Mouse (Mus musculus): ENCODE measurements at regions not wholly inside any gene's neighbourhood (a gene's known extent, or its start where the extent isn't known, plus 50 kb on each side); places are given as distances from the start of the nearest gene placed in this dataset.

DNA sequence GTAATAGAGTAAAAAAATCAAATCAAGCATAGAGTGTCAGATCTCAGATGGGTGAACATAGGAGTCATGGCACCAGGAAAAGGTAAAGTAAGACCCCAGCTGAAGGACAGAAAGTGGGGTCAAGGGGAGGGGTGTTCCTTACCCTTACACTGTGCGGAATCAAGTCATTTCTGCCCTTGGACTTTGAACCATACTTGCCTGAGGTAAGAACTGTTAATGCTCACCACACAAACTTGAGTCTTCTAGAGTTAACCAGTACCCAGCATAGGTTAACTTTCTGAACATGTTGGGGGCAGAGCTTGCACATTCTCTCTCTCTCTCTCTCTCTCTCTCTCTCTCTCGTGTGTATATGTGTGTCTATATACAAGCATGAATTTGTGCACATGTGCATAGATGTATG, 83.7 kb upstream of the Dapk1 start:
- Histone ChIP-seq H3K4me2 (ENCODE audit: low read depth) (no peak overlapping the region), H3K4me3 (no peak overlapping the region), H3K36me3 (ENCODE audit: control insufficient read depth, insufficient read depth) (no peaks in the 10 kb centered on the region), H3K27me3 (ENCODE audit: control insufficient read depth, insufficient read depth, insufficient read length) (peaks cover 11% of the 10 kb centered on the region), H3ac (ENCODE audit: control insufficient read depth, insufficient read length) (no peak overlapping the region), H3K79me2 (ENCODE audit: control insufficient read depth, insufficient read depth) (no peaks in the 10 kb centered on the region)
- TF ChIP-seq E2F4 (IDR thresholded peaks at IDR 0.05; ENCODE audit: insufficient read depth) (no peak), MAX (IDR thresholded peaks at IDR 0.05; ENCODE audit: low read depth) (no peak), USF1 (IDR thresholded peaks at IDR 0.05; ENCODE audit: low read depth) (no peak)

DNA sequence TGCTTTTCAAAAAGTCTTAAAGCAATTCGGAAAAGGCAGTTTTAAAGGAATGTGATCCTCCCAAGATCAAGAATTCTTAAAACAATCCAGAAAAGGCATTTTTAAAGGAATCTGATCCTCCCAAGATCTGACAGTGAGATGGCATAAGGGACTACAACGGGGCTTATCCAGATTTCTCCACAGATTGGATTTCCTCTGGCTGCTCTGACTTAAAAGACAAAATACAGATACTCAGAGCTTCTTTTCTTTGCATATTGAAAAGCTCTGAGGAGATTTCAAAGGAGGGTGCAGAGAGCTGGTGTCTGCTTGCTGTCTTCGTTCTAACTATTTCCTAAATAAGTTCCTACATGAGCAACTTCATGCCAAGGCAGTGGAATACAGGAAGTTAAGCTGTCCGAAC, 82.0 kb upstream of the Dapk1 start:
- Histone ChIP-seq H3K36me3 (ENCODE audit: control insufficient read depth, insufficient read depth) (no peaks in the 10 kb centered on the region), H3K79me2 (ENCODE audit: control insufficient read depth, insufficient read depth) (no peaks in the 10 kb centered on the region)
- TF ChIP-seq MAX (IDR thresholded peaks at IDR 0.05; ENCODE audit: low read depth) (no peak), CEBPB (IDR thresholded peaks at IDR 0.05; ENCODE audit: insufficient read depth, poor library complexity, severe bottlenecking) (no peak), TCF3 (IDR thresholded peaks at IDR 0.05; ENCODE audit: insufficient read length, low read depth) (no peak), POLR2AphosphoS2 (IDR thresholded peaks at IDR 0.05; ENCODE audit: insufficient read length, low read depth) (no peak), MYOG (IDR thresholded peaks at IDR 0.05; ENCODE audit: control insufficient read depth in 1 of 3, insufficient read depth in 1 of 3, insufficient read length in 2 of 3, low read depth in 2 of 3) (no peak), USF1 (IDR thresholded peaks at IDR 0.05; ENCODE audit: low read depth) (no peak), TCF12 (IDR thresholded peaks at IDR 0.05; ENCODE audit: insufficient read depth, poor library complexity, severe bottlenecking) (no peak), REST (IDR thresholded peaks at IDR 0.05; ENCODE audit: insufficient read depth, insufficient read length) (no peak), SRF (IDR thresholded peaks at IDR 0.05; ENCODE audit: control insufficient read depth, insufficient read length, low read depth) (no peak)

DNA sequence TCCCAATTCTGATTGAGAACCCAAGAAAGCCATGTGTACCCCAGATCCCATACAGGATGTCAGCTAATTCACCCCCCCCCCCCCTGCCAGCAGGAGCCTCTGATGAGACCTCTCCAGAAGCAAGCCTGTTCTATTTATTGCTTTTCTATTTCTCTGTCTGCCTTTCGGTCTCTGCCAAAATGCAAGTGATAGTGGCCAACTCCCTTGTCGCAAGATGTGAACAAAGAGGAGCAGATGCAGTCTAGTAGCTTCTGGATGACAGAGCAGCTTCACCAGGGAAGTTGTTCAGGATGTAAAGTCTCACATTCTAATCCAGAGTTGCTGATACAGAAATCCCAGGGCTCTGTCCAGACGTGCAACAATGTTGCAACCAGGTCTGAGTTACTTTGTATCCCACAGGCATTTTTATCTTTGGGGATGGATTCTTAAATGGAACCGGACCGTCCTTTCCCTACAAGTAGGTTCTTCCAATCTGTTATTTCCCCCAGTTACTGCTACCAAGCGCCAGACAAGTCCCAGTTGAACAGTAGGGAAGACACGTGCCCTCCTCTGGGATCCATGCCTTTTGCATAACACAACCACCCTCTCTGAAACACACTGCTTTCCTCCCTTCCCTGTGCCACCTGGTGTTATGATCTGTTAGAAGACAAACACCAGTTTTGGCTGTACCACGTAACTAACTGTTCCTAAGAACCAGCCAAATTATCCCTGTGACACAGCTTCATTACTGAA, 78.9 kb upstream of the Dapk1 start:
- Histone ChIP-seq H3K27me3 (ENCODE audit: control insufficient read depth, insufficient read depth, insufficient read length) (no peaks in the 10 kb centered on the region), H3K36me3 (ENCODE audit: control insufficient read depth, insufficient read depth) (no peaks in the 10 kb centered on the region), H3K4me3 (no peak overlapping the region), H3ac (ENCODE audit: control insufficient read depth, insufficient read length) (no peak overlapping the region), H3K79me2 (ENCODE audit: control insufficient read depth, insufficient read depth) (no peaks in the 10 kb centered on the region), H3K4me2 (ENCODE audit: low read depth) (no peak overlapping the region)
- TF ChIP-seq CEBPB (IDR thresholded peaks at IDR 0.05; ENCODE audit: insufficient read depth, poor library complexity, severe bottlenecking) (no peak), POLR2AphosphoS2 (IDR thresholded peaks at IDR 0.05; ENCODE audit: insufficient read length, low read depth) (no peak), USF1 (IDR thresholded peaks at IDR 0.05; ENCODE audit: low read depth) (no peak), POLR2A (IDR thresholded peaks at IDR 0.05; ENCODE audit: insufficient read length, low read depth) (no peak), TCF12 (IDR thresholded peaks at IDR 0.05; ENCODE audit: insufficient read depth, poor library complexity, severe bottlenecking) (no peak), SRF (IDR thresholded peaks at IDR 0.05; ENCODE audit: control insufficient read depth, insufficient read length, low read depth) (no peak), MYOG (IDR thresholded peaks at IDR 0.05; ENCODE audit: control insufficient read depth in 1 of 3, insufficient read depth in 1 of 3, insufficient read length in 2 of 3, low read depth in 2 of 3) (no peak), REST (IDR thresholded peaks at IDR 0.05; ENCODE audit: insufficient read depth, insufficient read length) (no peak), MYOD1 (IDR thresholded peaks at IDR 0.05; ENCODE audit: control insufficient read depth in 1 of 3, insufficient read length in 2 of 3, low read depth in 2 of 3) (no peak), TCF3 (IDR thresholded peaks at IDR 0.05; ENCODE audit: insufficient read length, low read depth) (no peak), MAX (IDR thresholded peaks at IDR 0.05; ENCODE audit: low read depth) (no peak), E2F4 (IDR thresholded peaks at IDR 0.05; ENCODE audit: insufficient read depth) (no peak)

More for the DNA sequence above, 82.0 kb upstream of the Dapk1 start:
- Histone ChIP-seq H3K4me2 (ENCODE audit: low read depth) (no peak overlapping the region), H3K27me3 (ENCODE audit: control insufficient read depth, insufficient read depth, insufficient read length) (peaks cover 2% of the 10 kb centered on the region), H3ac (ENCODE audit: control insufficient read depth, insufficient read length) (no peak overlapping the region), H3K4me3 (no peak overlapping the region)

DNA sequence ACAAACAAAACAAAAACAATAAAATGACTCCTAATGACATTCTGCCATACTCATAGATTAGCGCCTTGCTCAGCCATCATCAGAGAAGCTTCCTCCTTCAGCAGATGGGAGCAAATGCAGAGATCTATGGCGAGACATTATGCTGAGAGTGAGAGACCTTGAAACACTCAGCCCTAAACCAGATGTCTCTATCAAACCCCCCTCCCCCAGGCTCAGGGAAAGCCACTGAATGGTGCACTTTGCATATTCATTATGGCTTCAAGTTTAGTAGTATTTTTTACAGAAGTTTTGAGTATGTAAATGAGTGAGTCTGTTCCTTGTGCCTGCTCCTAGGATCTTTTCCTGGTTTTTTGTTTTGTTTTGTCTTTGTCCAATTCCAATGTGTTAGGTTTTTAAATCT, 73.9 kb upstream of the Dapk1 start:
- Histone ChIP-seq H3K27me3 (ENCODE audit: control insufficient read depth, insufficient read depth, insufficient read length) (peaks cover 8% of the 10 kb centered on the region), H3K4me2 (ENCODE audit: low read depth) (no peak overlapping the region), H3K4me3 (no peak overlapping the region), H3K79me2 (ENCODE audit: control insufficient read depth, insufficient read depth) (no peaks in the 10 kb centered on the region), H3K36me3 (ENCODE audit: control insufficient read depth, insufficient read depth) (no peaks in the 10 kb centered on the region), H3ac (ENCODE audit: control insufficient read depth, insufficient read length) (no peak overlapping the region)
- TF ChIP-seq MYOD1 (IDR thresholded peaks at IDR 0.05; ENCODE audit: control insufficient read depth in 1 of 3, insufficient read length in 2 of 3, low read depth in 2 of 3), result no peak
- no peak for TF ChIP-seq TCF3 (IDR thresholded peaks at IDR 0.05; ENCODE audit: insufficient read length, low read depth)
- TF ChIP-seq MAX (IDR thresholded peaks at IDR 0.05; ENCODE audit: low read depth), result no peak
- TF ChIP-seq SRF (IDR thresholded peaks at IDR 0.05; ENCODE audit: control insufficient read depth, insufficient read length, low read depth), result no peak
- TF ChIP-seq CEBPB (IDR thresholded peaks at IDR 0.05; ENCODE audit: insufficient read depth, poor library complexity, severe bottlenecking), result no peak
- TF ChIP-seq REST (IDR thresholded peaks at IDR 0.05; ENCODE audit: insufficient read depth, insufficient read length), result no peak
- TF ChIP-seq POLR2AphosphoS2 (IDR thresholded peaks at IDR 0.05; ENCODE audit: insufficient read length, low read depth), result no peak
- TF ChIP-seq MYOG (IDR thresholded peaks at IDR 0.05; ENCODE audit: control insufficient read depth in 1 of 3, insufficient read depth in 1 of 3, insufficient read length in 2 of 3, low read depth in 2 of 3), result no peak
- TF ChIP-seq TCF12 (IDR thresholded peaks at IDR 0.05; ENCODE audit: insufficient read depth, poor library complexity, severe bottlenecking), result no peak
- no peak for TF ChIP-seq POLR2A (IDR thresholded peaks at IDR 0.05; ENCODE audit: insufficient read length, low read depth)
- no peak for TF ChIP-seq USF1 (IDR thresholded peaks at IDR 0.05; ENCODE audit: low read depth)
- TF ChIP-seq E2F4 (IDR thresholded peaks at IDR 0.05; ENCODE audit: insufficient read depth), result no peak

DNA sequence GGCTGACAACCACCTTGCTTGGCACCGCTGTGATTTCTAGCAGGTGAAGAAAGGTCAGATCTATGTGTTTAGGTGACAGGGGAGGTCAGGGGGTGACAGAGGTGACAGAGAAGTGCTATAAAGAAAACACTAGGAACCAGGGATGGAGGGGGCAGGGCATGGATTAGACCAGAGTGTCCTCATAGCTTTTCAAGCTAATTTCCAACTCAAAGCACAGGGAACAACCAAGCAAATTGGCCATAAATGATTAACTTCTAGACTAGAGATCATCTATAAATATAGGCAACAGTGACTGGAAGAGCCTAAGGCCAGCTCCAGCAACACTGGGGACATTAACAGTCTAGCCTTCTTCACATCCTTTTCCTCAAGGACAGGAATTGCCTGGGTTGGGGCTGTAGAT, 72.9 kb upstream of the Dapk1 start:
- TF ChIP-seq MAX (IDR thresholded peaks at IDR 0.05; ENCODE audit: low read depth) (no peak), TCF3 (IDR thresholded peaks at IDR 0.05; ENCODE audit: insufficient read length, low read depth) (no peak), TCF12 (IDR thresholded peaks at IDR 0.05; ENCODE audit: insufficient read depth, poor library complexity, severe bottlenecking) (no peak), E2F4 (IDR thresholded peaks at IDR 0.05; ENCODE audit: insufficient read depth) (no peak), MYOG (IDR thresholded peaks at IDR 0.05; ENCODE audit: control insufficient read depth in 1 of 3, insufficient read depth in 1 of 3, insufficient read length in 2 of 3, low read depth in 2 of 3) (no peak), USF1 (IDR thresholded peaks at IDR 0.05; ENCODE audit: low read depth) (no peak), POLR2A (IDR thresholded peaks at IDR 0.05; ENCODE audit: insufficient read length, low read depth) (no peak), SRF (IDR thresholded peaks at IDR 0.05; ENCODE audit: control insufficient read depth, insufficient read length, low read depth) (no peak), CEBPB (IDR thresholded peaks at IDR 0.05; ENCODE audit: insufficient read depth, poor library complexity, severe bottlenecking) (no peak), REST (IDR thresholded peaks at IDR 0.05; ENCODE audit: insufficient read depth, insufficient read length) (no peak)
- Histone ChIP-seq H3K4me3 (no peak overlapping the region), H3K36me3 (ENCODE audit: control insufficient read depth, insufficient read depth) (no peaks in the 10 kb centered on the region), H3K27me3 (ENCODE audit: control insufficient read depth, insufficient read depth, insufficient read length) (peaks cover 11% of the 10 kb centered on the region), H3K4me2 (ENCODE audit: low read depth) (no peak overlapping the region), H3ac (ENCODE audit: control insufficient read depth, insufficient read length) (no peak overlapping the region), H3K79me2 (ENCODE audit: control insufficient read depth, insufficient read depth) (no peaks in the 10 kb centered on the region)

Data from myocyte (in vitro differentiated cells).